Mouse (Mus musculus) erythroblast, embryonic 14.5 days (primary cell): ENCODE measurements around the gene Nudt1.

Experiments
- GATA1 ChIP-seq: IDR thresholded peaks from 2 replicates; pipeline ENCODE4 v1.6.1; 2012; ENCODE audit warnings: low read length, inconsistent platforms, mixed read lengths
- TAL1 ChIP-seq: IDR thresholded peaks from 3 replicates; pipeline ENCODE4 v1.6.1; 2012; ENCODE audit warnings: low read length, inconsistent platforms, mixed read lengths

- no peak for TF ChIP-seq TAL1
- no peak for TF ChIP-seq GATA1
Observed at GRCm38 (mm10) chr5:140289161-140289560, 32.3 kb upstream of the Nudt1 start.
